Mouse (Mus musculus) brain, adult 10 weeks (tissue): ENCODE data around the gene Stx12. TPM values are rescaled to one million over a fixed set of nuclear protein-coding genes. Genes with fewer than 3 reads are reported as not detected.

ENCODE experiments used
- polyA plus RNA-seq: library from polyadenylated mRNA; stranded (reverse); fragments of 350-450 nt; fragmentation: Illumina TruSeq; extraction: RNeasy Lipid Tissue Mini Kit (QIAGEN cat#74804); gene quantifications from one replicate; pipeline ENCODE4 v1.2.3, GENCODE M21; 2015; ENCODE audit warnings: low read depth, low replicate concordance

The Stx12 gene
- polyA plus RNA-seq: 127 TPM

GRCm38 (mm10) chr4:132884064-132884843, at the start of gene Stx12:
Stx12 (minus strand) TSS chr4:132884509.

GRCm38 (mm10) chr4:132922558-132923008, 38.3 kb upstream of the Stx12 start, which contains the start of gene Fam76a:
Fam76a (minus strand) TSS chr4:132922558.

GRCm38 (mm10) chr4:132842970-132843704, 41.2 kb downstream of the Stx12 start, which contains the start of gene Ppp1r8:
Ppp1r8 (minus strand) TSS chr4:132843169.

Other genes starting within 250 kb of the Stx12 start
- gene Eya3, start 245.5 kb downstream of the Stx12 start, polyA plus RNA-seq: 20.3 TPM
- 3.0 TPM for gene Xkr8, start 152.0 kb downstream of the Stx12 start, polyA plus RNA-seq
- 2.4 TPM for gene Smpdl3b, start 127.3 kb downstream of the Stx12 start, polyA plus RNA-seq
- gene Rpa2, start 116.2 kb downstream of the Stx12 start, polyA plus RNA-seq: 14.4 TPM
- 1.3 TPM for gene Themis2, start 88.1 kb downstream of the Stx12 start, polyA plus RNA-seq
- 57.5 TPM for gene Ppp1r8, start 41.3 kb downstream of the Stx12 start, polyA plus RNA-seq
- 41.9 TPM for gene Fam76a, start 38.0 kb upstream of the Stx12 start, polyA plus RNA-seq
- gene Fgr, start 89.6 kb upstream of the Stx12 start, polyA plus RNA-seq: 0.18 TPM
- 23.2 TPM for gene Ahdc1, start 126.8 kb upstream of the Stx12 start, polyA plus RNA-seq
- gene Wasf2, start 246.0 kb upstream of the Stx12 start, polyA plus RNA-seq: 9.5 TPM